Mouse (Mus musculus): ENCODE results near the gene Ppp1r9a. TPM values are rescaled to one million over a fixed set of nuclear protein-coding genes. Genes with fewer than 3 reads are reported as not detected.

The Ppp1r9a gene
- polyA plus RNA-seq, 1 experiment from 2014 or later = 3.8 TPM

DNA sequence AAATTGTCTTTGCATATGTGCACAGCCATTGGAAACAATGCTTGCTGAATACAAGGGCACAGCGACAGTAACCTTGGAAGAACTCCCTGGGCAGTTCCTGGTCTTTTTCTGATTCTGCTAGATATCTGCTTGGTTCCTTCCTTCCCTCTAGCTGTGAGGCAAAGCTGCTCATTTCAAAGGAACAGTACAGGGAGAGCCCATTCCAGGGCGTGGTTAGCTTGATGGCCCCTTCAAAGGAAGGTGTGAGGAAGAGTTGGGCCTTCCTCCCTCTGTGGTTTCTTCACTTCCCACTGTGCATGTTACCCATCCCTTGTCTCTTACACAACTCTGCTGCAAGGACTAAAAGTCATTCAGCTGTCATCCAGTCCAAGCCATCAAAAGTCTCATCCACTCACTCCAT is 117.3 kb downstream of the Ppp1r9a start:
- H3K4me1 ChIP-seq (ENCODE audit: control insufficient read depth, low read depth, low read length) = no peaks in the 10 kb centered on the region
- 38% methylated on average over 2 of the region's 2 CpGs for WGBS (ENCODE audit: insufficient replicate concordance)
- no peak overlapping the region for H3K4me2 ChIP-seq (ENCODE audit: low read depth, low read length)
- H3K4me3 ChIP-seq (ENCODE audit: low read depth, low read length) = no peak overlapping the region
- H3K9ac ChIP-seq (ENCODE audit: low read depth, low read length) = no peak overlapping the region
- peak; percentile 50; the same call in 1 of the 2 replicates for ATAC-seq (ENCODE audit: low read depth)
- no peaks in the 10 kb centered on the region for H3K36me3 ChIP-seq (ENCODE audit: control insufficient read depth, insufficient read depth)
- no peaks in the 10 kb centered on the region for H3K27me3 ChIP-seq (ENCODE audit: control insufficient read depth, insufficient read depth, low read depth, low read length)
- H3K27ac ChIP-seq (ENCODE audit: low read length) = no peak overlapping the region
- H3K9me3 ChIP-seq (replicated peaks; ENCODE audit: control insufficient read depth, low read length) = no peaks in the 10 kb centered on the region

- Histone ChIP-seq H3K27ac (ENCODE audit: low read length) (no peak overlapping the region), H3K9ac (ENCODE audit: low read depth, low read length) (no peak overlapping the region), H3K4me3 (ENCODE audit: low read depth, low read length) (no peak overlapping the region), H3K4me2 (ENCODE audit: low read depth, low read length) (no peak overlapping the region), H3K9me3 (replicated peaks; ENCODE audit: control insufficient read depth, low read length) (no peaks in the 10 kb centered on the region), H3K4me1 (ENCODE audit: control insufficient read depth, low read depth, low read length) (no peaks in the 10 kb centered on the region), H3K27me3 (ENCODE audit: control insufficient read depth, insufficient read depth, low read depth, low read length) (no peaks in the 10 kb centered on the region), H3K36me3 (ENCODE audit: control insufficient read depth, insufficient read depth) (no peaks in the 10 kb centered on the region)
- no peak for ATAC-seq (ENCODE audit: low read depth)
- 68% methylated on average over 1 of the region's 1 CpGs for WGBS (ENCODE audit: insufficient replicate concordance)
Measured at GRCm38 (mm10) chr6:5020510-5020909, 117.8 kb downstream of the Ppp1r9a start.

DNA sequence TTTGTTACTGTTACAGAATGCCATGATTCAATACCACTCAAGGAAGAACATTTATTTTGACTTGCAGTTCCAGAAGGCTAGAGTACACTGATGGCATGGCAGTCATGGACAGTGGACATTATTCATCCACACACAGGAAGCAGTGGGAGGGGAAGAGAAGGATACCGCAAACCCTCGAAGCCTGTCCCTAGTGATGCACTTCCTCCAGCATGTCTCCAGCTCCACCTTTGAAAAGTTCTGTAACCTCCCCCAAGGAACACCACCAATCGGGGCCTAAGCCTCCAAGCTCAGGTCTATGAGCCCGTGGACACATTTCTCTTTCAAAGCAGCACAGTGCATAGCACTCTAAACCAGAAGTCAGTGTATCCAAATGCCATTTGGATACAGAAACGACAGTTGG is 120.0 kb downstream of the Ppp1r9a start:
- no peak overlapping the region for H3K27ac ChIP-seq (ENCODE audit: low read length)
- 34% methylated on average over 5 of the region's 5 CpGs for WGBS (ENCODE audit: insufficient replicate concordance)
- H3K36me3 ChIP-seq (ENCODE audit: control insufficient read depth, insufficient read depth) = no peaks in the 10 kb centered on the region
- H3K9me3 ChIP-seq (replicated peaks; ENCODE audit: control insufficient read depth, low read length) = no peaks in the 10 kb centered on the region
- no peaks in the 10 kb centered on the region for H3K27me3 ChIP-seq (ENCODE audit: control insufficient read depth, insufficient read depth, low read depth, low read length)
- no peak overlapping the region for H3K9ac ChIP-seq (ENCODE audit: low read depth, low read length)
- H3K4me3 ChIP-seq (ENCODE audit: low read depth, low read length) = no peak overlapping the region
- H3K4me2 ChIP-seq (ENCODE audit: low read depth, low read length) = no peak overlapping the region
- no peak for ATAC-seq (ENCODE audit: low read depth)
- H3K4me1 ChIP-seq (ENCODE audit: control insufficient read depth, low read depth, low read length) = no peaks in the 10 kb centered on the region

- Histone ChIP-seq H3K27ac (ENCODE audit: low read length) (no peak overlapping the region), H3K4me2 (ENCODE audit: low read depth, low read length) (no peak overlapping the region), H3K9me3 (replicated peaks; ENCODE audit: control insufficient read depth, low read length) (no peaks in the 10 kb centered on the region), H3K4me1 (ENCODE audit: control insufficient read depth, low read depth, low read length) (no peaks in the 10 kb centered on the region), H3K36me3 (ENCODE audit: control insufficient read depth, insufficient read depth) (no peaks in the 10 kb centered on the region), H3K9ac (ENCODE audit: low read depth, low read length) (no peak overlapping the region), H3K27me3 (ENCODE audit: control insufficient read depth, insufficient read depth, low read depth, low read length) (no peaks in the 10 kb centered on the region), H3K4me3 (ENCODE audit: low read depth, low read length) (no peak overlapping the region)
- ATAC-seq (ENCODE audit: low read depth) = no peak
- WGBS (ENCODE audit: insufficient replicate concordance) = 73% methylated on average over 7 of the region's 7 CpGs
Measured at GRCm38 (mm10) chr6:5024893-5025292, 122.2 kb downstream of the Ppp1r9a start.

DNA sequence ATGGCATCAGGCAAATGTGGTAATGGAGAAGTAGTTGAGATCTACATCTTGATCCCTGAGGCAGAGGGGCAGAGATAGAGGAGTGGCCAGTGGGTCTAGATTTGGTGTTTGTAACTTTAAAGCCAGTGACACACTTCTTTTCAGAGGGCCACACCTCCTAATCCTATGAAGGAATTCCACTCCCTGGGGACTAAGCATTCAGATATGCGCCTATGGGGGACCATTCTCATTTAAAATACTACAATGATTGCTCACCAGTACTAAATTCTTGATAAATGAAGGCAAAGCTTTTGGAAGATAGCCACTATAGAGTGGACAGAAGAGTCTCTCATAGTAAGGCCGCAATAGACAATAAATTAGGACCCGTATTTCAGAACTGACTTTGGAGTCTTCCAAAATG is 124.1 kb downstream of the Ppp1r9a start:
- no peak for ATAC-seq (ENCODE audit: low read depth)
- Histone ChIP-seq H3K27ac (ENCODE audit: low read length) (no peak overlapping the region), H3K4me1 (ENCODE audit: control insufficient read depth, low read depth, low read length) (no peaks in the 10 kb centered on the region), H3K36me3 (ENCODE audit: control insufficient read depth, insufficient read depth) (no peaks in the 10 kb centered on the region), H3K9me3 (replicated peaks; ENCODE audit: control insufficient read depth, low read length) (no peaks in the 10 kb centered on the region), H3K27me3 (ENCODE audit: control insufficient read depth, insufficient read depth, low read depth, low read length) (no peaks in the 10 kb centered on the region), H3K4me3 (ENCODE audit: low read depth, low read length) (no peak overlapping the region), H3K4me2 (ENCODE audit: low read depth, low read length) (no peak overlapping the region), H3K9ac (ENCODE audit: low read depth, low read length) (no peak overlapping the region)
- WGBS (ENCODE audit: insufficient replicate concordance) = 67% methylated on average over 3 of the region's 3 CpGs

DNA sequence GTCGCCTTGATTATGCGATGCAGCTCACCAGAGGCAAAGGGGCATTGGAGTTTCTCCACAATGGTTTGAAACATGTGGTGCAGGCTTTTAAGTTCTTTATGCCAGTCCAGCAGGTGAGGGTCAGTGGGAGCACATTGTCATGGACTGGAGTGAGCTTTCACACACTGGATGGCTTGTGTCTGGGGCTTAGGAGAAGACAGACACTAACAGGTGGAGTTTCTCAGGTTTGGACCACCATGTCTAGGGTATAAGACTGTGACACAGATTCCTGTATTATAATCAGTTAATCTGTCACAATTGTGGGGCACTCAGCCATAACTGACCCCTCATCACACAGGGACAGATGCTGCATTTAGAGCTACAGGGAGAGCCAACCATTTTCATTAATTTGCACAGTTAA is 124.5 kb downstream of the Ppp1r9a start:
- Histone ChIP-seq H3K4me3 (ENCODE audit: low read depth, low read length) (no peak overlapping the region), H3K36me3 (ENCODE audit: control insufficient read depth, insufficient read depth) (no peaks in the 10 kb centered on the region), H3K27me3 (ENCODE audit: control insufficient read depth, insufficient read depth, low read depth, low read length) (no peaks in the 10 kb centered on the region), H3K9me3 (replicated peaks; ENCODE audit: control insufficient read depth, low read length) (no peaks in the 10 kb centered on the region), H3K9ac (ENCODE audit: low read depth, low read length) (no peak overlapping the region), H3K27ac (ENCODE audit: low read length) (no peak overlapping the region), H3K4me1 (ENCODE audit: control insufficient read depth, low read depth, low read length) (no peaks in the 10 kb centered on the region), H3K4me2 (ENCODE audit: low read depth, low read length) (no peak overlapping the region)
- ATAC-seq (ENCODE audit: low read depth) = no peak
- WGBS (ENCODE audit: insufficient replicate concordance) = 79% methylated on average over 2 of the region's 2 CpGs

- ATAC-seq (ENCODE audit: low read depth) = no peak
- H3K4me1 ChIP-seq (ENCODE audit: control insufficient read depth, low read depth, low read length) = no peaks in the 10 kb centered on the region
- H3K4me2 ChIP-seq (ENCODE audit: low read depth, low read length) = no peak overlapping the region
- H3K9me3 ChIP-seq (replicated peaks; ENCODE audit: control insufficient read depth, low read length) = no peaks in the 10 kb centered on the region
- H3K4me3 ChIP-seq (ENCODE audit: low read depth, low read length) = no peak overlapping the region
- H3K27ac ChIP-seq (ENCODE audit: low read length) = no peak overlapping the region
- H3K9ac ChIP-seq (ENCODE audit: low read depth, low read length) = no peak overlapping the region
- H3K27me3 ChIP-seq (ENCODE audit: control insufficient read depth, insufficient read depth, low read depth, low read length) = no peaks in the 10 kb centered on the region
- 35% methylated on average over 5 of the region's 5 CpGs for whole genome bisulfite sequencing (ENCODE audit: insufficient replicate concordance)
- H3K36me3 ChIP-seq (ENCODE audit: control insufficient read depth, insufficient read depth) = no peaks in the 10 kb centered on the region
Measured at GRCm38 (mm10) chr6:5027801-5028200, 125.1 kb downstream of the Ppp1r9a start.

DNA sequence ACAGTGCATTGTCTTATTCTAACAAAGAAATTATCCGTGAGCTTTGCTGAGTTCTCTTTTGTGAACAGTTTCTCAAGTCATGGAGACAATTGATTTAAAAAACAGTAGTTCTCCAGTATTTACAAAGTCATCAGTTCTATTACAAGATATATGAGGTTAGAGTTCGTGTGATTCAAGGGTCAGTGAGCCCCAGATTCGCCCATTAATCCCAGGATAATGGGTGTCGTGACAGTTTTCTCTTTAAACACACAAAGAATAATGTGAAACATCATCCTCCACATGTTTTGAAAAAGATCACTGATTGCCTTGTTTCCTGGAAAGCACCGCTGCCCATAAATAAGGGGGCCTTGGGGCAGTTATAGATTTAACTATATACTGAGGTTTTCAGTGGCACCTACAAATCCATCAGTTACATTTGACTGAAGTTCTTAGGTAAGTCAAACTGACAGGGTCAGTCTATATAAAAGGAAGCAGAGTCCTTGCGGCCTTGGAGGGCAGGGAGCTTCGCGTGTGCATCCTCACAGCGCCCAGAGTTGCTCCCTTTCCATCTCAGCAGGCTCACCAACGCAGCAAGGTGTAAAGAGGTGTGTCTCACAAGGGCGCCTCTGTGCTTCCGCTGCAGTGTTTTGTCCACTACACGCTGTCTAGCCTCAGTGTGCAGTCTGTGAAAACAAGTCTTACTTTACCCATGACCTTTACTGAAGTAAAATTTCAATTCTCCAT is 126.6 kb downstream of the Ppp1r9a start:
- H3K4me2 ChIP-seq (ENCODE audit: low read depth, low read length) = no peak overlapping the region
- no peaks in the 10 kb centered on the region for H3K9me3 ChIP-seq (replicated peaks; ENCODE audit: control insufficient read depth, low read length)
- 68% methylated on average over 13 of the region's 13 CpGs for WGBS (ENCODE audit: insufficient replicate concordance)
- H3K4me1 ChIP-seq (ENCODE audit: control insufficient read depth, low read depth, low read length) = no peaks in the 10 kb centered on the region
- no peak overlapping the region for H3K9ac ChIP-seq (ENCODE audit: low read depth, low read length)
- H3K36me3 ChIP-seq (ENCODE audit: control insufficient read depth, insufficient read depth) = no peaks in the 10 kb centered on the region
- ATAC-seq (ENCODE audit: low read depth) = no peak
- H3K27me3 ChIP-seq (ENCODE audit: control insufficient read depth, insufficient read depth, low read depth, low read length) = no peaks in the 10 kb centered on the region
- H3K27ac ChIP-seq (ENCODE audit: low read length) = no peak overlapping the region
- no peak overlapping the region for H3K4me3 ChIP-seq (ENCODE audit: low read depth, low read length)

- no peak overlapping the region for H3K4me2 ChIP-seq (ENCODE audit: low read depth, low read length)
- H3K9ac ChIP-seq (ENCODE audit: low read depth, low read length) = no peak overlapping the region
- ATAC-seq (ENCODE audit: low read depth) = no peak
- no peaks in the 10 kb centered on the region for H3K27me3 ChIP-seq (ENCODE audit: control insufficient read depth, insufficient read depth, low read depth, low read length)
- H3K4me1 ChIP-seq (ENCODE audit: control insufficient read depth, low read depth, low read length) = no peaks in the 10 kb centered on the region
- H3K9me3 ChIP-seq (replicated peaks; ENCODE audit: control insufficient read depth, low read length) = no peaks in the 10 kb centered on the region
- no peaks in the 10 kb centered on the region for H3K36me3 ChIP-seq (ENCODE audit: control insufficient read depth, insufficient read depth)
- no peak overlapping the region for H3K4me3 ChIP-seq (ENCODE audit: low read depth, low read length)
- H3K27ac ChIP-seq (ENCODE audit: low read length) = no peak overlapping the region
- WGBS (ENCODE audit: insufficient replicate concordance) = 74% methylated on average over 5 of the region's 5 CpGs
Measured at GRCm38 (mm10) chr6:5029956-5030355, 127.2 kb downstream of the Ppp1r9a start.

All from liver, embryonic 16.5 days (tissue).